Mouse (Mus musculus) thymus, postnatal 10 days (tissue): ENCODE results near the gene Ptprh.

Source experiments
- DNase-seq, 2 experiments: peaks; one replicate each; pipeline ENCODE4 v3.0.0; 2021; ENCODE audit warnings: low spot score in 2 of 2

The Ptprh gene

DNA sequence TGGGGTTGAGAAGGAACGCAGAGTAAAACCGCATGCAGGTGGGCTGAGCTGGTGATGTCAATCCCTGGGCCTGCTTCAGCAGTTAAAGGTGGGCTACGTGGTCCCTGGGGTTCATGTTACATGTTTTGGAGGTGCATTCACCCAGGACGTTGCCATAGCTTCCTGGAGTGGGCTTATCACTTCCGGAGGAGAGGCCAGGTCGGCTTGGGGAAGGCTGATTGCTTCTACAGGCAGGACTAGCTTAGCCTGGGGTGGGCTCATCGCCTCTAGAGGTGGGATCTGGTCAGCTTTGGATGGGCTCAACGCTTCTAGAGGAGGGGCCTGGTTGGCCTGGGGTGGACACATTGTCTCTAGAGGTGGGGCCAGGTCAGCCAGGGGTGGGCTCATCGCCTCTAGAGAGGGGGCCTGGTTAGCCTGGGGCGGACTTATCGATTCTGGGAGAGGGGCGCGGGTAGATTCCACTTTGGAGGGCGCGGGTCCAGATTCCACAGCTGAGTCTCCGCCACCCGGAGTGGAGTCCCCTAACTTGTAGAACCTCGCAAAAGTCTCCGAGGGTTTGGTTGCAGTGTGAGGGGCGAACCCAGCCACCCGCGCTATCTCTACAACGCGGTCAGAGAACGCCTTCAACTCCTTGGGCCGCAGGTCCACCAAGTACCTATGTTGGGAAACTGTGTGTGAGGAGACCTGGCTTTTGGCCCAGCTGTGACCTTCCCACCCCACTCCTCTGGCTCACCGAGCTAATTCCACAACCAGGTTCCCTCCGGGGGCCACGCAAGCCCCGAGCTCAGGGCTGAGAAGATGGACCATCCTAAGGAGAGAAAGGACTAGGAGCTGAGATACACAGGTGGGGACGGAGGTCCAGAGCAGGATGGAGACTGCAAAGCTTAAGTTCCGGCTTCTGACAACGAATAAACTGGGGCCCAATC lies 80.4 kb downstream of the Ptprh start:
- DNase-seq, result no peak

DNA sequence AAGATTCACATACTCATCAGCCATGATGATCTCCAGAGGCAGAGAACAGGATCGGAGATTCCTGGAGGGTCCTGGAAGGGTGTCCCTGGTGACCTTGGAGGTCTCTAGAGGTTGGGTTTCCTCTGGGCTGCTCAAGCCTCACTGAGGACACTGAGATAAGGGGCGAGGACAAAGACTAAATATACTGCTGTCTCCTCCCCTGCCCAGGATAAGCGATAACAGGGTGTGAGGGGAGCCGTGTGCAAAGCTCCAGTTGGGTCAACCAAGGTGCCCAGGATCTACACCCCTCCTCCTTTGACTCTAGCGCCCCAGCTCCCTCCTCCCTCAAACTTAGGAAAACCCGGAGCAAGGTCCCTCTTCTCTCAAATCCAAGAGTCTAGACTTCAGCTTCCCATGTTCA lies 81.5 kb downstream of the Ptprh start:
- no peak for DNase-seq

DNA sequence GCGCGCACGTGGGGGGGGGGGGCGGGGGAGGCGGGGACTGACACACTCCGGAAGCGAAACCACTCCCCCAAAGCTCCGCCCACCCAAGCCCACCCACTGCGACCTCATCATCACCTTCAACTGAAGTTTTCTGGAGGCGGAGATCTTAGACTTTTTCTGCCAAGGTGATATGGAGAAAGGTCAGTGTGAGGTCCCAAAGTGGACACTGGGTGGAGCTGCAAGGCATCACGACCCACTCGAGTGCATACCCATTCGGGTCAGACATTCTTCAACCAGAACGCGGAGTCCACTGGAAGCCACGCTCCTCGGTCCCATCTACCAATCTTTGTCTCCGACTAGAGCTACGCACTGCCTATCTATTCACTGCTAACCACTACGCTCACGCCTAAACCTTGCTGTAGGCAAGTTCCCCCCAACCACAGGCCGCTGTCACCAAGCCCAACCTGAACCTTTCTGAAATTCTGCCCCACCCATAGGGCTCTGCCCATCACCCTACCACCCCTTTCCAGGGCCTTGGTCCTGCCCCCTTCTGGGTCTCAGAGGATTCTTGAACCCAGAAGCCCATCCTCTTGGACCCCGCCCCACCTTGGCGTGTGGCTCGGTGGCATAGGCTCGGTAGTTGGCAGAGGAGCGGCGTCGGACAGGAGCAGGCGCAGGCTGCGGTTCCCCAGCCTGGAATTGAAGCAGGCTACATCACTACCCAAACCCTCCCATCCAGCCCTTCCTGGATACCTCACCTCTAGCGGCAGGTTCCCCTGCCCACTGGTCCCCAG lies 82.4 kb downstream of the Ptprh start:
- peak in 1 of 2 experiments; percentile 39 for DNase-seq

DNA sequence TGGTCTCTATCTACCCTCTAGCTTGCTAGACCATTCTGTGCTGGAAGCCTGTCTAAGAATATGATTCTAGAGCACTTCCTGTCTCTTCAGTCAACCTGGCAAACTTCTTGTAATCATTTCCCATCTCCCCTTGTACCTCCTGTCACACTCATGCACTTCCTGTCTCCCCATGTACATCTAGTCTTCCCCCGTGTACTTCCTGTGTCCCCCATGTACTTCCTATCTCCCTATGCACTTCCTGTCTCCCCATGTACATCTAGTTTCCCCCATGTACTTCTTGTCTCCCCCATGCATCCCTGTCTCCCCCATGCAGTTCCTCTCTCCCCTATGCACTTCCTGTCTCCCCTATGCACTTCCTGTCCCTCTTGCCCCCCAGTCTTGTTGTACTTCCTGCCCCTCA lies 85.4 kb downstream of the Ptprh start:
- DNase-seq, result no peak

DNA sequence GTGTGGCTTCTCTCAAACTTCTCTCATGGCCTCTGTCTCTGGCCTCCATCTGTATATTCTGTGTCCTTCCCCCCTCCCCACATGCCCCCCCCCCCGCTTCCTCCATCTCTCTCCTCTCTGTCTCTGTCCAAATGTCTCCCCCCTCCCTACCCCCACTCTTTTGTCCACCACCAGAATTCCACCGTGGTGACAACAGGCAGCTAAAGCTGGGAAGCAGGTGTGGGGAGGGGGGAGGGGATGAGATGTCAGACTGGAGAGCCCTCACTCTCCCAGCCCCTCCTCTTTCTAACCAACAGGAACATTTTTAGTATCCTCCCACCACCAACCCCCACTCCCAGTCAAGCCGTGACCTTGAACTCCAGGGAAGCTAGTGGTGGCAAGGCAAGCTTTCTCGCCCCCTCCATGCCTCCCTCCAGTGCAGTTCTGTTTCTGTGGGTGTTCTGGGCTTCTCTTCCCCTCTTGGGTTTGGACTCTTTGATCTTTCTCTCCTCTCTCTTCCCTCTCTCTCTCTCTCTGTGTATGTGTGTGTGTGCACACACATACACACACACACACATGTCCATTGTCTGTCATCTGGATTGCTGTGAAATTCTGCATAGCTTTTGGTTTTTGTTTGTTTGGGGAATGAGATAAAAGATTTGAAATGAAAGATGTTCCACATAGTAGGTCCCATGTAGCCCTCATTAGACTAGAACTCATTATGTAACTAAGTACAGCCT lies 87.3 kb downstream of the Ptprh start, which contains the start of gene Tnnt1:
TSS of gene Tnnt1 (minus strand) at position 51 of the 719 bp plus-strand sequence.
- DNase-seq, result no peak

DNA sequence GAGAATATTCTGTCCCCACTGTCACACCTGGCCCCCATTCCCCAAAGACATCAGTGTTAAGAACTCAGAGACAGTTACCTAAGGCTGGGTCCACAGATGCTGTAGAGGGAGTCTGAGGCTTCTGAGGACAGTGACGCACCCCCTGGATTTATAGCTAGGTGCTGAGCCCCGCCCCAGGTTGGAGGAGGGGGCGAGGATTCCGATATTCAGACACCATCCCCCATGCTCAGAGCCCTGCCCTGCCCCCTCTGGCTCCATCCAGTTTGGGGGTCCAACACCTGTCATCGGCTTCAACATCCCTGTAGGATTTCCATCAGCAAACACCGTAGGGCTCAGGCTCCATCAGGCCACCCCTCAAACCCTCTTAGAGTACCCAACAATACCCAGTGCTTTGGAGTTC lies 88.0 kb downstream of the Ptprh start:
- no peak for DNase-seq

DNA sequence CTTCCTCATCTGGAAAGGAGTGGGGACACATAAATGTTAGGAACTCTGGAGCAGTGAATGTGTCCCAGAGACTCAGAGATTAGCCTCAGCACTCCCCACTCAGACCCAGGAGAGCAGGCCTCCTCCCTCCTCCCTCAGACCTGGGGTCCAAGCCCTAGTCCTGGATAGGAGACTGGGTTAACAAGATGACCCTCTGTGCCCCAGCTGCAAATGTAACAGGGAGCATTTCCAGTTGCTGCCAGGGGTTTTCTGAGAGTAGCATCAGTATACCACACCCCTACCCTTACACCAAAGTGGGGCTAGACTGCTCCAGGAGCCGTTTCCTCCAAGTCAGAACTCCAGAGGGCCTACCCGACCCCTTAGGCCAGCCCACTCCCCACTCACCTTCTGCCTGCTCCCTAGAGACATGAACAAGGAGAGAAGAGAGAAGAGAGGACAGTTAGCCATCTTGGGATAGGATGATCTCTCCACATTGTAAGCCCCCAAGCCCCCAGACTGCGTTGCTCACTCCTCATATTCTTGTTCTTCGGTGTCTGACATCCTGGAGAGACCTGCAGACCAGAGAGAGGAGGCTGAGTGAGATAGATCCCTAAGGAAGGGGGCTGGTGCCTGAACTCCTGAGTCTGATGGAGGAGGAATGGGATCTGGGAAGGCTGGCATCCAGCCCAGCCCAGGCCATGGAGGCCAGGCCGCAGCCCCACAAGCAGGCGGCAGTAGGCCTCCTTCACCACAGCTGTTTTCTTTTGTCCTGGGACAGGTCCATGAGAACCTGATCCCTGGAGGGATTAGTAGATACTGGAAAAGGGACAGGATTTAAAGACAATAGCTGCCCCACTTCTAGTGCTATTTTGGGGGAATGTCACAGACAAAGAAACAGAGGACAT lies 89.8 kb downstream of the Ptprh start:
- DNase-seq, result no peak

DNA sequence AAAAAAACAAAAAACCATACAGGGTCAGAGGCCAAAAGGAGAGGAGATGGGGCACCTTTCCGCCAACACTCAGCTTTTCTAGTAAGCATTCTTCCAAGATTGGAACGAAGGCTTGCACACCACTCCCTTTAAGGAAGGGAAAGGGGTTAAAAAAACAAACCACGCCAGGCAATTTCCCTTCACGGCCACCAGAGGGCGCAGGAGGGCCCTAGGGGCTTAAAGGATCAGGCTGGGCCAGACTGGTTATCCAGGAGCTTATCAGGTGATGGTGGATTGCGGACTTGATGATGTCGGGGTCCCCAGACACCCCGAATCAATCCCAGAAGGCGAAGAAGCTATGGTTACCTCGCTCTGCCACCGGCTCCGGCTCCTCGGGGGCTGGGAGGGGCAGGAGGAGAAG lies 90.6 kb downstream of the Ptprh start:
- DNase-seq, result peak in 1 of 2 experiments; percentile 55

DNA sequence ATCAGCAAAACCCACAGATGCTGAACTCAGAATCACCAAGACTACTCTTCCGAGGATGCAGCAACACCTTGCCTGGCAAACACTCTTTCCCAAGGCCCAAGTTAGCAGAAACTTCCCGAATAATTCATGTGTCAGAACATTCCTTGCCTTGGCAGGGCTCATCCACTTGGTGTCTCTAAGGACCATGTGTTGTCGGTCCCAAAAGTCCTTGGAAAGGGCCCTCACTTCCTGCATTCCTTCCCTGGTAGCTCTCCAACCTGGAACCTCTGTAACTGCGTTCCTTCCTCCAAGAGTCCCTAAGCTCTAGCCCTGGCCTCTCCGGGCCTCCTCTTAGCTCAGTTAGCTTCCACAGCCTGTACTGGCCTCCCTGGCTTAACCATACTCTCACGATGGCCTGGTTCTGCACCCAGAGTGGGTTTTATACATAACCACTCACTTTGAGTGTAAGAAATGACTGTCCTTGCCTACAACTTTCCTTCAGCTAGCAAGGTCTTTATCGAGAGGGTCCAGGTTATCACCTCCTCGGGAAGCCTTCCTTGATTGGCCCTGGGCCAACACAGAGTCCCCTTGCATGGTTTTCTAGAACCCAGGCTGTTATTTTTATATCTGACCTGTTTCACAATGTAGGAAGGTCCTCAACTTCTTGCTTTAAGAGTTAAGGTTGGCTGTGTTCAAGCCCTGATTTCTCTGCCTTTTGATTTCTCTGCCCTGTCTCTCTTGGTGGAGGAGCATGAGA lies 92.2 kb downstream of the Ptprh start:
- no peak for DNase-seq

DNA sequence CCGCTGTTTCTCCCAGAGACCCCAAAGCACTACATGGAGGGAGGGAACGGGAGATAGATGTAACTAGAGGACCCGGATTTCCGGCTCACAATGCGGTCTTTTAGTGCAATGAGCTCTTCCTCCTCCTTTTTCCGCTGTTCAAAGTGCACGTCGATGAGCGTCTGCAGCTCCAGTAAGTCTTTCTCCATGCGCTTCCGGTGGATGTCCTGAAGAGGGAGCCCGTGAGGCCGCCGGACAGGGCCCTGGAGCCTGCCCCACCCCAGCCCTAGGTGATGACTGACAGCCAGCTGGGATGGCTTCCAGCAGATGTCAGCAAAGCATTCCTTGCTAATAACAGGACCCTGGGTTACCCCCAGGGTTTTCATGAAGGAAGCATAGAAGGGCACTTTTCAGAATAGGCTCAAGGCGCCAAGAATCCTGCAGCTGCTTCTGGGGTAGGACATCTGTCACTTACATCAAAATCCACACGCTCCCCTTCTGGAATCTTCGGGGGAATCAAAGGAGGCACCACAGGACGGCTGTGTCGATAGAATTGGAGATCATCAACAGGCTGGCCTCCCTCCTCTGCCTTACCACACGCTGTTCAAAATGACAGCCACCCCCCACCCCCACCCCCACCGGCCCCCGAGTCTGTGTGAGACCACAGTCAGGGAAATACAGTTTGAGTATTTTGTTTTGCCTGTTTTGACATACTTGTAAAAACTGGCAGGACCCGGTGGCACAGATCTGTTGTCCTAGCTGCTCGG lies 93.8 kb downstream of the Ptprh start:
- DNase-seq, result peak; percentile 75 to 85

DNA sequence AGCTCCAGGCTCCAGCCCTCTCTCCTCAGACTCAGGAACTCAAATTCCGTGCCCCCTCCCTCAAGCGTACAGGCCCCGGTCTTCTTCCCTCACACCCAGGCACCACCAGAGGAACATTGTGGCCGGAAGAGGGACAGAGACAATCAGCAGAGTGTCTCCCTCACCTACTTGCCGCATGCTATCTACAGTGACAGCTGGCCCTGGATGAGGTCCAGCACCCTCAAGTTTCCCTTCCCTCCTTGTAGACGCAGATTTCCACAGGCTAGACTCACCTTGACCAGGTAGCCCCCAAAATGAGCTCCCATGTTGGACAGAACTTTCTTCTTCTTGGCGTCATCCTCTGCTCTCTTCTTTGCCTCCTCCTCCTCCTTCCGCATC lies 95.1 kb downstream of the Ptprh start:
- no peak for DNase-seq

DNA sequence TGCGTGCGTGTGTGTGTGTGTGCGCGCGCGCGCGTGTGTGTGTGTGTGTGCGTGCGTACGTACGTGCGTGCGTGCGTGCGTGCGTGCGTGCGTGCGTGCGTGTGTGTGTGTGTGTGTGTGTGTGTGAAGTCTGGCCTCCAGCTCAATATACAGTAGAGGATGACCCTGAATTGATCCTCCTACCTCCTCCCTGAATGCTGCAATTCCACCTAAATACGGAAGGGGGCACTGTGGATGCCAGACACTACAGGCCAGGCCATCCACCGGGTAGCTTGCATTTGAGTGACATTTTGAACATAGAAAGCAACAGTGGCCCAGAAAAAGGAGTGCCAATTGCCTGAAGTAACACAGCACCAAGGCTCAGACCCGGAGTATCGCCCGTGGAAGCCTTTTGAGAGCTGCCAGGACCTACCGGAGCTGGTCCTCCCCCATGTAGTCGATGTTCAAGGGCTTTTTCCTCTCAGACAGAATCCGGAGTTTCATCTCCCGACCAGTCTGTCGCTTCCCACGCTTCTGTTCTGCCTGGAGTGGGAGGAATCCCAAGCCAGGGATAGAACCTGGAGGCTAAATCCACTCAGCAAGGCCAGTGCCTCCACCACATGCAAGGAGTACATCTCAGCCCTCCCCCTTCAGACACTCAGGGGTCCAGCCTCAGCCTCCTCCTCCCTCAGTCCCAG lies 95.6 kb downstream of the Ptprh start:
- DNase-seq, result no peak

DNA sequence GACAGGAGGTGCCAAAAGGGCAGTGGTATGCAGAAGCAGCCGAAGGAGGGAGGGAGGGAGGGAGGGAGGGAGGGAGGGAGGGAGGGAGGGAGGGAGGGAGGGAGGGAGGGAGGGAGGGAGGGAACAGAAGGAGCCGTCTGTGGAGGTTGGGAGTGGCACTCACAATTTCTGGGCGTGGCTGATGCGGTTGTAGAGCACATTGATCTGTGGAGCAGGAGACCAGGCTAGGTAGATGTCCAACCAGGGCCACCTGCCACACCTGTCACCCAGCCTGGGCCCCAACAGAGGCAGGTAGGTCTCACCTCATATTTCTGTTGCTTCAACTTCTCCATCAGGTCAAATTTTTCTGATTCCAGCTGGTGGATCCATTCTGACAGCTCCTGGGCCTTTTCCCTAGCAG lies 96.6 kb downstream of the Ptprh start:
- DNase-seq, result no peak

DNA sequence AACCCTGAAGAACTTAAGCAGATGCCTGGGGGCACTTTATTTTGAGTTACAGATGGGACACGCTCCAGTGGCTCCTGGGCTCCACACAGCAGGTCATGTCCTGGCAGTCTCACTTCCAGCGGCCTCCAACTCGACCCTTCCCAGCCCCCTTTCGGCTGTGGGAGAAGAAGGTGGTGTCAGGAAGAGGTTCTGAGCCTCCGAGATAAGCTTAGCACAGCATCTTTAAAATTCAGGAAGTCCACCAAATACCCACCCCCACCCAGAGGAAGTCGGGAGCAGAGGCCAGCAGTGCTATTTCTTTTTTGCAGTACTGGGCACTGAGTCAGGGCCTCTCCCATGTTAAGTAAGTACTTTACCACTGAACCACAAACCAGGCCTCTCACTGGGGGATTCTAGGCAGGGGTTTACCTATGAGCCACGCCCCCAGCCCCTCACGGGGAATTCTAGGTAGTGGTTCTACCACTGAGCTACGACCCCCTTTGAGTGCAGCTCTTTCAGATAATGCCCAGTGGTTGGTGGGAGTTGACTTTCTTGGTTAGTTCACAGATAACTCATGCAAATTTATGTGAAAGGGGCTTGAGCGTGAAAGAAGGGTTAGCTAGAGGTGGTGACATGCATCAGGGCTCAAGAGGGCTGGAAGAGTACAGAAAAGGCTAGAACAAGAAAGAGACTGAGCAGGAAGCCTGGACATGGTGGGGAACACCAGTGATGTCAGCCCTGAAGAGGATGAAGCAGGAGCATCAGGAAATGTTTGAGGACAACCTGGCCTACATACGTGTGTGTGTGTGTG lies 99.0 kb downstream of the Ptprh start:
- DNase-seq, result no peak

DNA sequence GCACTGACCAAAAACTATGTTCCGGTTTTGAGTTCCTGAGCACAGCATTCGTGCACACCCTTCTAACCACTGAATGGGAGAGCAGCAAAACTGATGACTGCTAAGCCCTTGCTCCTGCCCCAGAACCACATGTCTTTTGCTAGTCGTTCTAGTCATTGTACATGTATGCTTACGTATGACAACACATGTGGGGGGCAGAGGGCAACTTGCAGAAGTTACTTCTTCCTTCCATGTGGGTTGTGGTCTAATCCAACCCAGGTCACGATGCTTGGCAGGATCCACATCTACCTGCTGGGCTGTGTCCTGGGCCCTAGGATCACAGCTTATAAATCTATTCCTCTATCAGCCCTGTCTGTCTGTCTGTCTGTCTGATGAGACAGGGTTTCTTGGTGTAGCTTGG lies 100.0 kb downstream of the Ptprh start:
- no peak for DNase-seq

DNA sequence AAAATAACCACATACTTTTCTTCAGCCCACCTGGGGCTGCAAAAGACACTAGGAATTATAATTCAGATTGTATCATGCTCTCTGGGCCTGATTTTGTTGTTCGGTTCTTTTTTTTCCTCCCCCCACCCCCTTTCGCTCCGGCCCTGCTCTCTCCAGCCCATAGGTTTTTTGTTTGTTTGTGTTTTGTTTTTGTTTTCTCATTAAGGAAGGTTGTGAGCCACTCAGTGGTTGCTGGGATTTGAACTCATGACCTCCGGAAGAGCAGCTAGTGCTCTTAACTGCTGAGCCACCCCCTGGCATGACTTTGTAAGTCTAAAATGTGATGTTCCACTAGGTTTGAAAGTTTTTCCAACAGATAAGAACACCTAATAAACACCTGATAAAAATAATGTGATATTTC lies 100.7 kb downstream of the Ptprh start:
- no peak for DNase-seq

DNA sequence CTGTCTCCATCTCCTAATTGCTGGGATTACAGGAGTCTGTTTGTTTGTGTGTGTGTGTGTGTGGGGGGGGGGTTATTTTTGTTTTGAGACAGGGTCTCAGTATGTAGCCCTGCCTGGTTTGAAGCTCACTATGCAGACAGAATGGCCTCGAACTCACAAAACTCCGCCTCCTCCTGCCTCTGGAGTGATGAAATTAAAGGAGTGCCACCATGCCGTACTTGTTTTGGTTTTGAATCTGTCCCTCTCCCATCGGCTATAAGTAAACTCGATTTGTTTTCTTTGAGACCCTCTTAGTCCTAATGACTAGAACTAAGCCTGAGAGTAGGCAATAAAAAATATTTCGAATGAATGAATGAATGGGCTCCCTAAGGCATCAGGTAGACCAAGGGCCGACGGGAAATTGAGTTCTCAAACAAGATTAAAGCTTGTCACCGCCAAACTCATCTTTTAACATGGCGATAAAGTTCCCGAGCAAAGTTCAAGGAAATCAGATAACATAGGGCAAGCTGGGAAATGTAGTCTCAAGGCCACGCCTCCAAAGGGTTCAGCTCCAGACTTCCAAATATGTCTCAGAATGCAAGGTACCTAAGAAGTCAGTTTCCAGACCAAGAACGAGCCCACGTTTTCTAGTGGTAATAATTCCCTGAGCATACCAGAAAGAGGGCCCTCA lies 101.3 kb downstream of the Ptprh start:
- DNase-seq, result no peak
